In genomic region chr4:116342119-116342518, GRCm38 (mm10) we compare ENCODE assay signal across 9 mouse cellular contexts.
DNase-seq lines count a peak whose midpoint lies in the region; ATAC-seq and TF ChIP-seq lines count a peak whose summit lies in the region.
"Had no signal": no experiment of that assay in that cellular context is flagged by ENCODE, and none has a peak within 500 bp of the region (broad histone marks: within the 10 kb centered on the region; RNA-seq: fewer than 3 reads in every experiment).

No protein-coding gene starts in this region.

- no peak overlapping the region for H3K27ac ChIP-seq in kidney, adult 2 months (ENCODE audit: insufficient read depth, low read depth, low read length)
- no peak overlapping the region for H3K27ac ChIP-seq in kidney, embryonic 16.5 days (ENCODE audit: low read length)

- TF ChIP-seq POLR2A in kidney, adult 2 months (IDR thresholded peaks at IDR 0.05; ENCODE audit: low read depth, low read length), result no peak

- TF ChIP-seq CTCF in kidney, adult 2 months (conservative IDR thresholded peaks at IDR 0.05; ENCODE audit: insufficient read depth, insufficient read length, low read depth, low read length), result peak; percentile 62

- peak; percentile 63 for DNase-seq in kidney, adult 2 months
- peak; percentile 90 for DNase-seq in NIH3T3 (ENCODE audit: low read depth)
- peak; percentile 70 for DNase-seq in cerebellum, adult 9-10 months
- peak; percentile 49 to 73 for DNase-seq in heart, postnatal 14 days
- peak; percentile 65 to 78 for DNase-seq in left cerebral cortex, postnatal 14 days (ENCODE audit: low spot score in 2 of 2)
- DNase-seq in retina, adult 2 months (ENCODE audit: low read depth, low spot score), result peak; percentile 29

- intact Hi-C loops in heart, postnatal 14 days (cut with DNase I), result loop anchor here (5.0 kb wide), 2 partner anchors 60 to 105 kb away; no protein-coding TSS in a partner anchor
- intact Hi-C loops in left cerebral cortex, postnatal 14 days (cut with DNase I), result loop anchor here (10.0 kb wide), 1 partner anchor 173 kb away; no protein-coding TSS in a partner anchor

- no peak overlapping the region for H3K4me2 ChIP-seq in kidney, embryonic 16.5 days (replicated peaks; ENCODE audit: low read depth, low read length)

- no peaks in the 10 kb centered on the region for H3K27me3 ChIP-seq in kidney, adult 2 months (replicated peaks; ENCODE audit: control insufficient read depth, insufficient read depth, low read length)
- H3K27me3 ChIP-seq in kidney, embryonic 16.5 days (ENCODE audit: insufficient read depth, low read length), result no peaks in the 10 kb centered on the region

- no peaks in the 10 kb centered on the region for H3K36me3 ChIP-seq in kidney, adult 2 months (ENCODE audit: control insufficient read depth, insufficient read depth, low read length)
- H3K36me3 ChIP-seq in kidney, embryonic 16.5 days (ENCODE audit: insufficient read depth, low read length), result no peaks in the 10 kb centered on the region

- no peak for ATAC-seq in kidney, embryonic 16.5 days (ENCODE audit: low FRiP score, low TSS enrichment)
- ATAC-seq in erythroid progenitor cell, adult 5-6 weeks (replicated peaks; ENCODE audit: low FRiP score, poor library complexity, severe bottlenecking), result no peak

- no peaks in the 10 kb centered on the region for H3K4me1 ChIP-seq in kidney, adult 2 months (ENCODE audit: control insufficient read depth, insufficient read depth, low read length)
- H3K4me1 ChIP-seq in kidney, embryonic 16.5 days (ENCODE audit: insufficient read depth, low read length), result no peaks in the 10 kb centered on the region

- no peak overlapping the region for H3K9ac ChIP-seq in kidney, embryonic 16.5 days (replicated peaks; ENCODE audit: low read length)

- H3K9me3 ChIP-seq in kidney, embryonic 16.5 days (ENCODE audit: low read length), result no peaks in the 10 kb centered on the region

- H3K4me3 ChIP-seq in kidney, adult 2 months (ENCODE audit: insufficient read depth, low read depth, low read length), result no peak overlapping the region
- no peak overlapping the region for H3K4me3 ChIP-seq in kidney, embryonic 16.5 days (ENCODE audit: low read length)
- H3K4me3 ChIP-seq: erythroblast, embryonic 14.5 days had no signal

Comparison
In these comparisons a context has a peak if more than half of its experiments do, and no peak if none do; other contexts are left out.
1. DNase-seq: peak in every context shown above with its lines; median percentile 90 in NIH3T3; 72 in left cerebral cortex, postnatal 14 days; 70 in cerebellum, adult 9-10 months; 63 in kidney, adult 2 months; 61 in heart, postnatal 14 days; 29 in retina, adult 2 months.